Mouse (Mus musculus): Measurements from ENCODE around the gene Chst12.

Gene Chst12

GRCm38 (mm10) chr5:140567751-140568150, 62.4 kb downstream of the Chst12 start:
- in situ Hi-C loops (cut with MboI, MseI) = loop anchor here in 1 of 2 experiments (5.0 kb wide), 1 partner anchor 50 kb away; no protein-coding TSS in a partner anchor

GRCm38 (mm10) chr5:140568321-140568970, 63.1 kb downstream of the Chst12 start:
- in situ Hi-C loops (cut with MboI, MseI) = loop anchor here in 1 of 2 experiments (5.0 kb wide), 1 partner anchor 49 kb away; no protein-coding TSS in a partner anchor

GRCm38 (mm10) chr5:140569032-140569595, 63.8 kb downstream of the Chst12 start:
- in situ Hi-C loops (cut with MboI, MseI) = loop anchor here in 1 of 2 experiments (5.0 kb wide), 1 partner anchor 48 kb away; no protein-coding TSS in a partner anchor

- in situ Hi-C loops (cut with MboI, MseI) = no loop called here
These were observed 65.0 kb downstream of the Chst12 start for GRCm38 (mm10) chr5:140570223-140570870.

GRCm38 (mm10) chr5:140571201-140571600, 65.9 kb downstream of the Chst12 start:
- in situ Hi-C loops (cut with MboI, MseI) = no loop called here

- in situ Hi-C loops (cut with MboI, MseI) = no loop called here
These were observed 66.3 kb downstream of the Chst12 start for GRCm38 (mm10) chr5:140571673-140572072.

GRCm38 (mm10) chr5:140572611-140573010, 67.3 kb downstream of the Chst12 start:
- in situ Hi-C loops (cut with MboI, MseI) = no loop called here

Measured in T-helper 17 cell (primary cell).